ENCODE assay signal across 8 mouse cellular contexts in genomic region chr11:7140449-7140848, GRCm38 (mm10). TPM values are rescaled to one million over a fixed set of nuclear protein-coding genes. Genes with fewer than 3 reads are reported as not detected.
DNase-seq lines count a peak whose midpoint lies in the region; ATAC-seq and TF ChIP-seq lines count a peak whose summit lies in the region.
"Had no signal": no experiment of that assay in that cellular context is flagged by ENCODE, and none has a peak within 500 bp of the region (broad histone marks: within the 10 kb centered on the region; RNA-seq: fewer than 3 reads in every experiment).

No protein-coding gene starts in this region.

- WGBS in limb, embryonic 11.5 days, result 92% methylated on average over 3 of the region's 3 CpGs
- 90% methylated on average over 3 of the region's 3 CpGs for WGBS in limb, embryonic 10.5 days
- WGBS in heart, embryonic 13.5 days, result 83% methylated on average over 3 of the region's 3 CpGs
- 86% methylated on average over 3 of the region's 3 CpGs for WGBS in lung, embryonic 14.5 days

- H3K27ac ChIP-seq in limb, embryonic 11.5 days (replicated peaks; ENCODE audit: low read depth, low read length), result no peak overlapping the region
- H3K27ac ChIP-seq in limb, embryonic 10.5 days, result no peak overlapping the region
- no peak overlapping the region for H3K27ac ChIP-seq in heart, embryonic 13.5 days (replicated peaks)
- no peak overlapping the region for H3K27ac ChIP-seq in lung, embryonic 14.5 days (ENCODE audit: low read depth)
- H3K27ac ChIP-seq: liver, embryonic 13.5 days had no signal

- no peak overlapping the region for H3K9ac ChIP-seq in limb, embryonic 11.5 days (ENCODE audit: low read length)
- no peak overlapping the region for H3K9ac ChIP-seq in heart, embryonic 13.5 days
- no peak overlapping the region for H3K9ac ChIP-seq in lung, embryonic 14.5 days
- H3K9ac ChIP-seq: liver, embryonic 13.5 days had no signal

- DNase-seq in limb, embryonic 11.5 days (ENCODE audit: low spot score), result no peak
- no peak for DNase-seq in limb, embryonic 10.5 days (ENCODE audit: low spot score)
- DNase-seq in T-cell, adult 2 months (ENCODE audit: low spot score), result peak; percentile 45
- peak; percentile 68 to 72 for DNase-seq in cerebellum, postnatal 10 days
- peak; percentile 76 for DNase-seq in lung, embryonic 14.5 days
- no peak for DNase-seq in ovary, postnatal 10 days (ENCODE audit: low spot score)
- DNase-seq: liver, embryonic 13.5 days had no signal

- H3K27me3 ChIP-seq in limb, embryonic 11.5 days (ENCODE audit: control insufficient read depth, insufficient read depth, low read length), result no peaks in the 10 kb centered on the region
- no peaks in the 10 kb centered on the region for H3K27me3 ChIP-seq in limb, embryonic 10.5 days (ENCODE audit: low read depth, poor library complexity, severe bottlenecking)
- no peaks in the 10 kb centered on the region for H3K27me3 ChIP-seq in heart, embryonic 13.5 days (replicated peaks)
- H3K27me3 ChIP-seq in lung, embryonic 14.5 days (ENCODE audit: insufficient read depth, low read length), result no peaks in the 10 kb centered on the region
- H3K27me3 ChIP-seq: liver, embryonic 13.5 days had no signal

- H3K36me3 ChIP-seq in limb, embryonic 11.5 days (ENCODE audit: control insufficient read depth, insufficient read depth, low read length), result no peaks in the 10 kb centered on the region
- no peaks in the 10 kb centered on the region for H3K36me3 ChIP-seq in limb, embryonic 10.5 days
- no peaks in the 10 kb centered on the region for H3K36me3 ChIP-seq in heart, embryonic 13.5 days
- no peaks in the 10 kb centered on the region for H3K36me3 ChIP-seq in lung, embryonic 14.5 days (ENCODE audit: insufficient read depth)
- H3K36me3 ChIP-seq: liver, embryonic 13.5 days had no signal

- no peak overlapping the region for H3K4me2 ChIP-seq in limb, embryonic 11.5 days (ENCODE audit: low read depth, severe bottlenecking)
- H3K4me2 ChIP-seq in heart, embryonic 13.5 days, result 0 out of 2 replicates have a peak overlapping the region, but pooled peaks have one; percentile 22
- H3K4me2 ChIP-seq in lung, embryonic 14.5 days, result no peak overlapping the region
- H3K4me2 ChIP-seq: liver, embryonic 13.5 days had no signal

- peak; percentile 74 for TF ChIP-seq CTCF in lung, embryonic 14.5 days (IDR thresholded peaks at IDR 0.05; ENCODE audit: low read depth)

- 0 out of 2 replicates have a peak, but pooled peaks have one; percentile 12 for ATAC-seq in limb, embryonic 11.5 days (ENCODE audit: insufficient number of reproducible peaks, low FRiP score, low TSS enrichment, low read depth)
- ATAC-seq in heart, embryonic 13.5 days (ENCODE audit: extremely low read depth, insufficient number of reproducible peaks, low FRiP score, low TSS enrichment), result no peak
- peak; percentile 8; the same call in 1 of the 2 replicates for ATAC-seq in lung, embryonic 14.5 days (ENCODE audit: insufficient read depth)

- no peaks in the 10 kb centered on the region for H3K9me3 ChIP-seq in limb, embryonic 11.5 days (ENCODE audit: control insufficient read depth, low read length)
- H3K9me3 ChIP-seq in limb, embryonic 10.5 days (replicated peaks), result no peaks in the 10 kb centered on the region
- no peaks in the 10 kb centered on the region for H3K9me3 ChIP-seq in heart, embryonic 13.5 days
- no peaks in the 10 kb centered on the region for H3K9me3 ChIP-seq in lung, embryonic 14.5 days (ENCODE audit: low read depth, low read length)
- H3K9me3 ChIP-seq: liver, embryonic 13.5 days had no signal

- peaks cover 5% of the 10 kb centered on the region for H3K4me1 ChIP-seq in limb, embryonic 11.5 days (ENCODE audit: control insufficient read depth, insufficient read depth, low read length)
- H3K4me1 ChIP-seq in limb, embryonic 10.5 days, result peaks cover 6% of the 10 kb centered on the region
- H3K4me1 ChIP-seq in heart, embryonic 13.5 days, result peaks cover 24% of the 10 kb centered on the region
- H3K4me1 ChIP-seq in lung, embryonic 14.5 days (ENCODE audit: insufficient read depth), result no peaks in the 10 kb centered on the region

- no peak overlapping the region for H3K4me3 ChIP-seq in limb, embryonic 11.5 days (ENCODE audit: low read depth, low read length)
- H3K4me3 ChIP-seq in limb, embryonic 10.5 days, result no peak overlapping the region
- no peak overlapping the region for H3K4me3 ChIP-seq in heart, embryonic 13.5 days
- no peak overlapping the region for H3K4me3 ChIP-seq in lung, embryonic 14.5 days (ENCODE audit: low read depth, low read length)
- H3K4me3 ChIP-seq: liver, embryonic 13.5 days had no signal

RNA-seq across cellular contexts. Expression of gene Gm11985, which starts 47.9 kb away (rescaled TPM):
- not detected in 2 replicates for polyA plus RNA-seq in limb, embryonic 11.5 days (2014; fragmentation: Nextera tagmentation; extraction: Ambion mirVana)
- polyA plus RNA-seq in limb, embryonic 10.5 days (2016; fragmentation: Nextera tagmentation; extraction: Ambion mirVana), result not detected in 2 replicates
- polyA plus RNA-seq in heart, embryonic 13.5 days (2015; fragmentation: Nextera tagmentation; extraction: Ambion mirVana), result not detected in 2 replicates
- polyA plus RNA-seq in lung, embryonic 14.5 days (2014; fragmentation: Nextera tagmentation; extraction: Ambion mirVana), result not detected in 2 replicates
- polyA plus RNA-seq: liver, embryonic 13.5 days had no signal

RNA-seq across cellular contexts. Expression of gene Igfbp1, which starts 57.1 kb away (rescaled TPM):
- 0.37 and 0.40 TPM in 2 replicates for polyA plus RNA-seq in limb, embryonic 11.5 days (2014; fragmentation: Nextera tagmentation; extraction: Ambion mirVana)
- 0.21 TPM in 1 of 2 replicates, not detected in the other for polyA plus RNA-seq in limb, embryonic 10.5 days (2016; fragmentation: Nextera tagmentation; extraction: Ambion mirVana)
- polyA plus RNA-seq in heart, embryonic 13.5 days (2015; fragmentation: Nextera tagmentation; extraction: Ambion mirVana), result 0.37 and 2.5 TPM in 2 replicates
- 0.12 and 0.41 TPM in 2 replicates for polyA plus RNA-seq in lung, embryonic 14.5 days (2014; fragmentation: Nextera tagmentation; extraction: Ambion mirVana)

Comparison
In these comparisons a context has a peak if more than half of its experiments do, and no peak if none do; other contexts are left out.
1. DNase-seq: peak in T-cell, adult 2 months (single experiment), cerebellum, postnatal 10 days (2 of 2) and lung, embryonic 14.5 days (single experiment); none in limb, embryonic 11.5 days (single experiment), limb, embryonic 10.5 days (single experiment) and ovary, postnatal 10 days (single experiment).